Mouse (Mus musculus) heart, adult 2 months (tissue): ENCODE results near the gene Pet100. TPM values are rescaled to one million over a fixed set of nuclear protein-coding genes. Genes with fewer than 3 reads are reported as not detected.
A peak's percentile ranks its signal among the peaks of the same experiment; 100 is the strongest.

Experiments used
- DNase-seq, 2 experiments: peaks; one replicate each; pipeline ENCODE4 v3.0.0; 2021
- H3K27ac ChIP-seq: fragments of 200-600 bp; 2 replicates; pipeline ENCODE4 v1.8.1; 2022
- H3K27me3 ChIP-seq: fragments of 200-500 bp; 2 replicates; pipeline ENCODE4 v1.6.1; 2012; ENCODE audit warnings: mild to moderate bottlenecking, low read length, inconsistent platforms, mixed read lengths; ENCODE audit not compliant: control insufficient read depth, insufficient read depth
- H3K36me3 ChIP-seq: fragments of 200-500 bp; 2 replicates; pipeline ENCODE4 v1.6.1; 2012; ENCODE audit warnings: low read length, inconsistent platforms; ENCODE audit not compliant: control insufficient read depth, insufficient read depth
- H3K4me1 ChIP-seq: fragments of 200-500 bp; 2 replicates; pipeline ENCODE4 v1.6.1; 2011; ENCODE audit warnings: low read length; ENCODE audit not compliant: control insufficient read depth, insufficient read depth
- H3K4me3 ChIP-seq: fragments of 200-600 bp; 2 replicates; pipeline ENCODE4 v1.8.1; 2022
- H3K79me2 ChIP-seq: fragments of 200-500 bp; replicated peaks from 2 replicates; pipeline ENCODE4 v1.6.1; 2012; ENCODE audit warnings: mild to moderate bottlenecking, inconsistent platforms, low read length, moderate library complexity, mixed read lengths; ENCODE audit not compliant: control insufficient read depth, insufficient read depth
- H3K9ac ChIP-seq: fragments of 200-500 bp; 2 replicates; pipeline ENCODE4 v1.6.1; 2012; ENCODE audit warnings: low read depth, mild to moderate bottlenecking, control low read depth, inconsistent platforms, low read length, mixed read lengths
- CTCF ChIP-seq: fragments of 200-600 bp; IDR thresholded peaks from 2 replicates; pipeline ENCODE4 v1.8.1; 2022; ENCODE audit warnings: antibody characterized with exemption, mild to moderate bottlenecking, moderate library complexity
- EP300 ChIP-seq: fragments of 200-500 bp; IDR thresholded peaks from 2 replicates; pipeline ENCODE4 v1.6.1; 2011; ENCODE audit warnings: low read depth, low read length, control low read depth; ENCODE audit not compliant: insufficient read depth
- POLR2A ChIP-seq: fragments of 200-500 bp; IDR thresholded peaks from 2 replicates; pipeline ENCODE4 v1.6.1; 2011; ENCODE audit warnings: mild to moderate bottlenecking, low read depth, low read length, control low read depth; ENCODE audit not compliant: insufficient read depth
- whole genome bisulfite sequencing: fragments of 180-500 bp; shearing (Covaris S2); methylation state at CpG from one replicate; pipeline ENCODE4 v1.1.7; 2018; 5-methylcytosine and 5-hydroxymethylcytosine counted together
- intact Hi-C: fragments of 180-260 bp; cut with DNase I; formaldehyde crosslinking; loops from one replicate; pipeline ENCODE4 v1.15.1; 2025
- polyA plus RNA-seq: library from polyadenylated mRNA; depleted of rRNA; stranded (reverse); fragments of >200 nt; gene quantifications from 2 replicates; pipeline ENCODE4 v1.2.3, GENCODE M21; 2012
- total RNA-seq, 2 experiments: library from RNA; stranded (reverse); gene quantifications; 2 replicates each; pipeline ENCODE4 v1.2.3; 2021

Gene Pet100
- total and polyA plus RNA-seq, 3 experiments: 7.6 to 92.2 (median 79.1) TPM

GRCm38 (mm10) chr8:3586452-3586851, 34.9 kb upstream of the Pet100 start:
- Histone ChIP-seq H3K79me2 (no peaks in the 10 kb centered on the region), H3K27ac (no peak overlapping the region), H3K9ac (no peak overlapping the region), H3K4me3 (no peak overlapping the region), H3K36me3 (no peaks in the 10 kb centered on the region), H3K4me1 (no peaks in the 10 kb centered on the region), H3K27me3 (peaks cover 3% of the 10 kb centered on the region; the same call in 1 of the 2 replicates)
- WGBS: 81% methylated on average over 2 of the region's 2 CpGs
- intact Hi-C loops: no loop called here
- no peak for DNase-seq
- TF ChIP-seq POLR2A (no peak), CTCF (no peak), EP300 (no peak)

DNA sequence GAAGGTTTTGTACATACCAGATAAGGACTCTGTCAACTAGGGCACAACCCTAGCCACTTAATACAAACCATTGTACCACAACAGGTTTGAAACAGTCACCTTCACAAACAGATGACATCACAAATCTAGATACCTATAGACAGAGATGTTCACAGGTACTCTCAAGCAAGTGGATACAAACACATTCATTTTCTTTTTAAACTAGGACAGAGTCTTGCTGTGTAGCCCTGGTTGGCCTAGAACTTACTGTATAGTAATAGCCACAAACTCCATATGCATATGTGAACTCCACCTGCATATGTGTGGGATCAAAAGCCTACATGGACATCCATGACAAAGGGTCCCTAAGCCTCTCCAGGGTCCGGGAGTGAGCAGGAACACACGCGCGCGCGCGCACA, 34.4 kb upstream of the Pet100 start, which contains the start of gene Camsap3:
Gene Camsap3 (plus strand): TSS at position 301 of the 398 bp plus-strand sequence.
- H3K9ac ChIP-seq: peak within 1 kb of the TSS; percentile 35; the same call in 1 of the 2 replicates
- H3K36me3 ChIP-seq: no peaks in the 10 kb centered on the region
- no peak within 1 kb of the TSS for H3K27ac ChIP-seq
- no peaks in the 10 kb centered on the region for H3K4me1 ChIP-seq
- no peak for DNase-seq
- H3K27me3 ChIP-seq: peaks cover 3% of the 10 kb centered on the region; the same call in 1 of the 2 replicates
- intact Hi-C loops: no loop called here
- TF ChIP-seq POLR2A: no peak
- TF ChIP-seq EP300: no peak
- TF ChIP-seq CTCF: no peak
- H3K4me3 ChIP-seq: peak within 1 kb of the TSS; percentile 52
- WGBS: 4% methylated on average over 7 of the region's 7 CpGs
- no peaks in the 10 kb centered on the region for H3K79me2 ChIP-seq

DNA sequence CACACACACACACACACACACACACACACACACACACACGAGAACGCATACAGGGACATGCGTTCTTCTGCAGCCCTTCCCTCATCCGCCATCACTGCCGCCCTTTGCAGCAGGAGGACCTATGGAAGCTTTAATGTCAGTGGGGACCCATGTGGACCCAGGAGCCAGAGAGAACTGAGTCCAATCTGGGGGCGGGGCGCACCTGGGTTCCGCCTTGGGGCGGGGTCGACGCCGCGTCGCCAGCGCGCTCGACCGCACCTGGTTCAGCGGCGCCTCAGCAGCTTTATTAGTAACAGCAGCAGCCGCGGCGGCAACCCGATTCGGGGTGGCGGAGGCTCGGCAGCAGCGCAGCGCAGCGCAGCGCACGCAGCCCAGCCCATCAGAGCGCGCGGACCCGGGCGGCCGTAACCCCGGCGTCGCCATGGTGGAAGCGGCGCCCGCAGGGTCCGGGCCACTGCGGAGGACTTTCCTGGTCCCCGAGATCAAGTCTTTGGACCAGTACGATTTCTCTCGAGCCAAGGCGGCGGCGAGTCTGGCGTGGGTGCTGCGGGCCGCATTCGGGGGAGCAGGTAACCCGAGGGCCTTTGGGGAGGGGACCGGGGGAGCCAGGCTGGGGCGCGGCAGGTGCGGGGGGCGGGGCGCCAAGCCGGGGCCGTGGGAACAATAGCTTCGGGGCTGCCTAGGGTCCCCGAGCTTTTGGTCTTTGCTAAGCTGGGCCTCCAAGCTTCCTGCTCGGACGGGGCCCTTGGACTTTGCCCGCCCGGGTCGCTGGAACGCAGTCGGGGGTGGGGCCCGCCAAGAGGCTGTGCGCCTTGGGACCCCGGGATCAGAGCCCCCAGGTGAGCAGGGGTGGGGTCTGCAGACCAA, 33.7 kb upstream of the Pet100 start:
- Histone ChIP-seq H3K4me1 (no peaks in the 10 kb centered on the region), H3K27ac (no peak overlapping the region), H3K4me3 (peak overlapping the region; percentile 52), H3K79me2 (no peaks in the 10 kb centered on the region), H3K27me3 (peaks cover 3% of the 10 kb centered on the region; the same call in 1 of the 2 replicates), H3K9ac (peak overlapping the region; percentile 35; the same call in 1 of the 2 replicates), H3K36me3 (no peaks in the 10 kb centered on the region)
- WGBS: 2% methylated on average over 77 of the region's 77 CpGs
- DNase-seq: no peak
- TF ChIP-seq EP300: no peak
- no peak for TF ChIP-seq CTCF
- TF ChIP-seq POLR2A: no peak
- intact Hi-C loops: no loop called here

DNA sequence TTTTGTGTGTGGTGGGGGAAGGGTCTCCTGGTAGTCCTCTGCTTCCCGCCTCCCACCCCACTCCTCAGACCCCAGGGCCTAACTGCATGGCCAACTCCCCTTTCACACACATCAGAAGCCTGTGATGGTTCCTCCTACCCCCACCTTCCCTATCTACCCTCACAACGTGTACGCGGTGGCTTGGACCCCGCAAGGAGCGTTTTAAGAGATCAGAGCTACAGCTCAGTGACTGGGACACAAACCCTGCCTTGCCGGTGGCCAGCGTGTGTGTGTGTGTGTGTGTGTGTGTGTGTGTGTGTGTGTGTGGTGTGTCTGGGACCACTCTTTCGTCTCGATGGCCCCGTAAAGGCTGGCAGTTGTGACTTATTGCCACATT, 33.1 kb upstream of the Pet100 start:
- intact Hi-C loops: no loop called here
- Histone ChIP-seq H3K27me3 (peaks cover 3% of the 10 kb centered on the region; the same call in 1 of the 2 replicates), H3K4me1 (no peaks in the 10 kb centered on the region), H3K79me2 (no peaks in the 10 kb centered on the region), H3K27ac (no peak overlapping the region), H3K36me3 (no peaks in the 10 kb centered on the region), H3K4me3 (no peak overlapping the region), H3K9ac (no peak overlapping the region)
- no peak for DNase-seq
- TF ChIP-seq EP300 (no peak), CTCF (no peak), POLR2A (no peak)
- 42% methylated on average over 11 of the region's 11 CpGs for WGBS

- 25% methylated on average over 3 of the region's 3 CpGs for WGBS
- no peaks in the 10 kb centered on the region for H3K79me2 ChIP-seq
- H3K9ac ChIP-seq: no peak overlapping the region
- H3K27ac ChIP-seq: no peak overlapping the region
- H3K36me3 ChIP-seq: no peaks in the 10 kb centered on the region
- no peak for DNase-seq
- TF ChIP-seq EP300: no peak
- TF ChIP-seq CTCF: no peak
- TF ChIP-seq POLR2A: no peak
- no peaks in the 10 kb centered on the region for H3K27me3 ChIP-seq
- H3K4me3 ChIP-seq: no peak overlapping the region
- intact Hi-C loops: no loop called here
- H3K4me1 ChIP-seq: no peaks in the 10 kb centered on the region
These were observed 27.9 kb upstream of the Pet100 start for GRCm38 (mm10) chr8:3593470-3593869.

DNA sequence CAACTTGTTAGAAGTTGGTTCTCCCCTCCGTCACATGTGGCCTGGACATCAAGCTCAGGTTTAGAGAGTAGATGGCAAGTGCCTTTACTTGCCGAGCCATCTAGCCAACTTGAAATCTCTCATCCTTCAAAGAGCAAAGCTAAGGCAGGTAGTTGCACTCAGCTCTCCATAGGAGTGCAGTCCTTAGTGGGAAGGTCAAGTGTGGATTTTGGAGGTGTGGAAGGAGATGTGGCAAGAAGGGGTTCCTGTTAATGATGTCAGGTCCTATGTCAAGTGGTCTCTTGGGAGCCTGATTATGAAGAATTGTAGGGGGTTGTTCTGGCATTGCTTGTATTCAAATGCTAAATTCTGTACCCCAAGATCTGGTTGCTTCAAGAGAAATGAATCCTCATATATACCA, 26.9 kb upstream of the Pet100 start:
- intact Hi-C loops: no loop called here

More for the DNA sequence above, 26.9 kb upstream of the Pet100 start:
- H3K4me3 ChIP-seq: no peak overlapping the region
- TF ChIP-seq CTCF (no peak), POLR2A (no peak), EP300 (no peak)
- no peak for DNase-seq
- no peak overlapping the region for H3K9ac ChIP-seq
- H3K4me1 ChIP-seq: no peaks in the 10 kb centered on the region
- 81% methylated on average over 2 of the region's 2 CpGs for WGBS
- no peaks in the 10 kb centered on the region for H3K36me3 ChIP-seq
- no peaks in the 10 kb centered on the region for H3K79me2 ChIP-seq
- H3K27me3 ChIP-seq: no peaks in the 10 kb centered on the region
- no peak overlapping the region for H3K27ac ChIP-seq
